Mouse (Mus musculus): ENCODE results near the gene G2e3. TPM values are rescaled to one million over a fixed set of nuclear protein-coding genes. Genes with fewer than 3 reads are reported as not detected.

G2e3 gene
- 46.2 and 46.7 TPM in 2 replicates for polyA plus RNA-seq (2015; fragmentation: Nextera tagmentation; extraction: Ambion mirVana)

DNA sequence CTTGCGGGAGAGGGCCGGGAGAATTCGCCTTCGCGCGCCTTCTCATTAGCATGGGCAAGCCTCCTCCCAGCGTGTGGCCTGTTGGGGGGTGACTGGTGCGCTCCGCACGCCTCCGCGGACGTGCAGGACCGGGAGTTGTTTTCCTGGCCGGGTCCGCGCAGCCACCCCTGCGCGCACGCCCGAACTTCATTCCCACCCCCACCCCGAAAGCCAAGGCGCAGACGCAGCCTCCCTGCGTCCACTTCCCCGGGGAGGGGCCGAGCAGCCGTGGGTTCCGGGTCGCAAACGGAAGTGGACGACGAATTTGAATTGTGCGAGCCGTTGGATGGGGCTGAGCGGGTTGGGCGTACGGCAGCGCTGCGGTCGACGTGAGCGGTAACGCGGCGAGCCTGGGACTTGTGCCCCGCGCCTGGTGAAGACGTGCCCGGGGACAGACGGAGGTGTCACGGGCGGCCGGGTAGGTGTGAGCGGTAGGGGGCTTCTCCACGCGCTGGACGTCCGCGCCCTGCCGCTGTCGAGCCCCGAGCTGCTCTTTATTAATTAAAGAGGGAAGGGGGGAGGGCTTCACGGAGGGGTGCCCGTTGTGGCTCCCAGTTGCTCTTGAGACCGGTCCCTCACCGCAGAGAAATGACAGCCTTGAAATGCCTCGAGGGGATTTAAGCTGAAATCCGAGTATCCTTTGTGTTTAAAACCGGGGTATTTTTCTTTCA, at the start of gene G2e3:
TSS of gene G2e3 (plus strand) at position 74 of the 710 bp plus-strand sequence.
- peak; percentile 97 for ATAC-seq
- H3K27me3 ChIP-seq = no peaks in the 10 kb centered on the region
- under 1% methylated on average over 70 of the region's 70 CpGs for WGBS

GRCm38 (mm10) chr12:51323604-51324003, 24.3 kb upstream of the G2e3 start:
- no peaks in the 10 kb centered on the region for H3K36me3 ChIP-seq (ENCODE audit: poor library complexity, severe bottlenecking)
- no peaks in the 10 kb centered on the region for H3K4me1 ChIP-seq
- no peak for ATAC-seq
- H3K27me3 ChIP-seq = no peaks in the 10 kb centered on the region
- no peaks in the 10 kb centered on the region for H3K9me3 ChIP-seq (replicated peaks)
- no peak overlapping the region for H3K9ac ChIP-seq
- no peak overlapping the region for H3K27ac ChIP-seq
- no peak overlapping the region for H3K4me2 ChIP-seq
- 96% methylated on average over 3 of the region's 3 CpGs for WGBS
- H3K4me3 ChIP-seq = no peak overlapping the region

More for the DNA sequence above, at the start of gene G2e3:
- H3K9me3 ChIP-seq (replicated peaks) = no peaks in the 10 kb centered on the region
- H3K4me3 ChIP-seq = peak within 1 kb of the TSS; percentile 85
- peak within 1 kb of the TSS; percentile 98 for H3K27ac ChIP-seq
- peak within 1 kb of the TSS; percentile 61 for H3K4me2 ChIP-seq
- peaks cover 23% of the 10 kb centered on the region for H3K4me1 ChIP-seq
- H3K36me3 ChIP-seq (ENCODE audit: poor library complexity, severe bottlenecking) = peaks cover 15% of the 10 kb centered on the region
- peak within 1 kb of the TSS; percentile 91 for H3K9ac ChIP-seq

DNA sequence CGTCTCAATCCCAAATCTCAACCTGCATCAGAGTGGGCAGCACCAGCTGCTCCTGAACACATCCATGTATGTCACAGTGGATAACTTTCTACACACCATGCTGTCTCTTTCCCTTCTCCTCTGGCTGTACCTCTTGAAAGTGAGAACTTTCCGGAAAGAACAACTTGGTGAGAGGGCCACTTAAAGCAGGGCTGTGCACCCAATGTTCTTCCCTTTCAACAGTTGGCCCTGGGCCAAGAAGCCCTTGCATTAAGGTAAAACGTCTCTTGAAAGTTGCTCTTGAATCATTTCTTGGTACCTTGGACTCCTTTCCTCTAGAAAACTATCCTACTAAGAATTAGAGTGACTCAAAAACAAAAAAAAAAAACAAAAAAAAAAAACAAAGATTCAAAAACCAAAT, 21.0 kb upstream of the G2e3 start:
- no peak overlapping the region for H3K9ac ChIP-seq
- no peak overlapping the region for H3K27ac ChIP-seq
- no peak overlapping the region for H3K4me3 ChIP-seq
- H3K27me3 ChIP-seq = no peaks in the 10 kb centered on the region
- ATAC-seq = no peak
- H3K36me3 ChIP-seq (ENCODE audit: poor library complexity, severe bottlenecking) = no peaks in the 10 kb centered on the region
- WGBS = 80% methylated on average over 3 of the region's 3 CpGs
- no peak overlapping the region for H3K4me2 ChIP-seq
- no peaks in the 10 kb centered on the region for H3K4me1 ChIP-seq
- no peaks in the 10 kb centered on the region for H3K9me3 ChIP-seq (replicated peaks)

DNA sequence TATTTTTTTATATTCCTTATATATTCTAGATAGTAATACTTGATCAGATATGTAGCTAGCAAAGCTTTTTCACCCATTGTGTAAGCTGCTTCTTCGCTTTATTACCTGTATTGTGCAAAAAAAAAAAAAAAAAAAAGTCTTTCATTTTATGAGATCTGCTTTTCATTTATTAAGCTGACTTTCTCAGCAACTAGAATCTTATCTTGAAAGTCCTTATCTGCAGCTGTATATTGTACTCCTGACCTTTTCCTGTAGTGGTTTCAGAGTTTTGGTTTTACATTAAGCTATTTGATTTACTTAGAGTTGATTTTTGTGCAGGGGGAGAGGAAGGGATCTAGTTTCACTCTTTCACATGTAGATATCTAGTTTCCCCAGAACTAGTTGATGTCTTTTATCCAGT, 10.8 kb upstream of the G2e3 start:
- WGBS = 100% methylated on average over 1 of the region's 1 CpGs
- no peak overlapping the region for H3K9ac ChIP-seq

GRCm38 (mm10) chr12:51346121-51346520, 1.7 kb upstream of the G2e3 start:
- H3K36me3 ChIP-seq (ENCODE audit: poor library complexity, severe bottlenecking) = no peaks in the 10 kb centered on the region
- no peak overlapping the region for H3K27ac ChIP-seq
- H3K9me3 ChIP-seq (replicated peaks) = no peaks in the 10 kb centered on the region
- no peaks in the 10 kb centered on the region for H3K27me3 ChIP-seq
- H3K4me1 ChIP-seq = peaks cover 23% of the 10 kb centered on the region
- no peak overlapping the region for H3K9ac ChIP-seq
- 32% methylated on average over 4 of the region's 4 CpGs for WGBS
- H3K4me3 ChIP-seq = no peak overlapping the region
- ATAC-seq = no peak
- H3K4me2 ChIP-seq = no peak overlapping the region

More for the DNA sequence above, 10.8 kb upstream of the G2e3 start:
- no peaks in the 10 kb centered on the region for H3K9me3 ChIP-seq (replicated peaks)
- no peaks in the 10 kb centered on the region for H3K27me3 ChIP-seq
- no peak for ATAC-seq
- no peaks in the 10 kb centered on the region for H3K4me1 ChIP-seq
- H3K36me3 ChIP-seq (ENCODE audit: poor library complexity, severe bottlenecking) = no peaks in the 10 kb centered on the region
- no peak overlapping the region for H3K4me3 ChIP-seq
- H3K27ac ChIP-seq = no peak overlapping the region
- no peak overlapping the region for H3K4me2 ChIP-seq

DNA sequence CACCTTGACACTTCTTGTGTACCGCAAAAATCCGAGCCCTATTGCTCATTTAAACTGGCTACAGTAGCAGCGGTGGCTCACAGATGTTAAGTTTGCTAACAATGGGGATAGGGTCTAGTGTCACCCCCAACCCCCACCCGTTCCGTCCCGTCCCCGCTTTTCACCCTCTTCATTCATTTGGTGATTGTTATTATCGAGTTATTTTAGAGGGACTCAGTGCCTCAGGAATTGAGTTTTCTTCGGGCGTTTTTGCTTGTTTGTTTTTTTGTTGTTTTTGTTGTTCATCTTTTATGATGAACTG, 787 bp downstream of the G2e3 start:
- no peaks in the 10 kb centered on the region for H3K9me3 ChIP-seq (replicated peaks)
- peaks cover 23% of the 10 kb centered on the region for H3K4me1 ChIP-seq
- H3K27ac ChIP-seq = peak overlapping the region; percentile 98
- under 1% methylated on average over 10 of the region's 10 CpGs for WGBS
- H3K27me3 ChIP-seq = no peaks in the 10 kb centered on the region
- H3K4me3 ChIP-seq = peak overlapping the region; percentile 85
- H3K4me2 ChIP-seq = peak overlapping the region; percentile 61
- H3K36me3 ChIP-seq (ENCODE audit: poor library complexity, severe bottlenecking) = peaks cover 20% of the 10 kb centered on the region
- H3K9ac ChIP-seq = peak overlapping the region; percentile 91
- peak; percentile 50 for ATAC-seq

GRCm38 (mm10) chr12:51355296-51355695, 7.4 kb downstream of the G2e3 start:
- no peak overlapping the region for H3K4me2 ChIP-seq
- H3K27me3 ChIP-seq = no peaks in the 10 kb centered on the region
- H3K4me3 ChIP-seq = no peak overlapping the region
- H3K36me3 ChIP-seq (ENCODE audit: poor library complexity, severe bottlenecking) = peaks cover 76% of the 10 kb centered on the region
- no peaks in the 10 kb centered on the region for H3K9me3 ChIP-seq (replicated peaks)
- no peak for ATAC-seq
- WGBS = 88% methylated on average over 8 of the region's 8 CpGs
- H3K9ac ChIP-seq = no peak overlapping the region
- H3K4me1 ChIP-seq = peaks cover 7% of the 10 kb centered on the region
- no peak overlapping the region for H3K27ac ChIP-seq

DNA sequence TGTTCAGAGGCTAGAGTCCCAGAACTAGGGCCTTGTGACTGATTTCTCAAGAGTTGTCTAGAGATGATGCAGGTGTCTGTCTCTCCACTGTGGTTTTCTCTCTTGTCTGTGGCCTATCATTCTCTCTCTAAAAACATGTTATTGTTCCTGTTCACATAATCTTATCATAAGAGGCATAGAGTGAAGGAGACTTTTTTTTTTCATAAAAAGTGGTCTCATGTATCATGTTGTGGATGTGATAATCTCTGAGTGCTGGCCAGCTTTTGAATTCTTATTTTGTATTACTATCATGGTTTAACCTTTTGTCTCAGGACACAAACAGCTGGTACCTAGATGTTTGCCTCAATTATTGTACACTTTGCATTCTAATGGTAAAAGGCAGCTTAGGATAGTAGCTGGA, 13.4 kb downstream of the G2e3 start:
- H3K27ac ChIP-seq = no peak overlapping the region
- no peak overlapping the region for H3K4me2 ChIP-seq
- H3K9me3 ChIP-seq (replicated peaks) = no peaks in the 10 kb centered on the region
- ATAC-seq = no peak
- H3K4me3 ChIP-seq = no peak overlapping the region
- H3K4me1 ChIP-seq = no peaks in the 10 kb centered on the region
- H3K9ac ChIP-seq = no peak overlapping the region
- peaks cover 82% of the 10 kb centered on the region for H3K36me3 ChIP-seq (ENCODE audit: poor library complexity, severe bottlenecking)
- H3K27me3 ChIP-seq = no peaks in the 10 kb centered on the region

DNA sequence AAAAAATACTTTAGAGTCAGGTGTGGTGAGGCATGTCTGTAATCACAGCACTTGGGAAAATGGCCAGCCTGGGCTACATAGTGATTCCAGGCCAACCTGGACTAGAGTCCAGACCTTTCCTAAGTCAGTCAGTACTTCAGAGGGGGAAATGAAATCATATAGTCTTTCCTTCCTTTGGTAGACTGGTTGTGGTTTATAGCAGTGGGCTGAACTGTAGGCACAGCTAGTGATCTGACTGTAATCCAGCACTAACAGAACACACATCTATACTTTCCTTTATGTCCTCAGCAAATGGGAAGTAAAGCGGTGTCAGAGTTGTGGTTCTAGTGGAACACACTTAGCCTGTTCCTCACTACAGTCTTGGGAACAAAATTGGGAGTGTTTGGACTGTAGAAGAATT, 15.0 kb downstream of the G2e3 start:
- no peaks in the 10 kb centered on the region for H3K9me3 ChIP-seq (replicated peaks)
- WGBS = 97% methylated on average over 1 of the region's 1 CpGs
- no peaks in the 10 kb centered on the region for H3K27me3 ChIP-seq
- H3K4me3 ChIP-seq = no peak overlapping the region
- H3K9ac ChIP-seq = no peak overlapping the region
- ATAC-seq = no peak
- H3K36me3 ChIP-seq (ENCODE audit: poor library complexity, severe bottlenecking) = peaks cover 78% of the 10 kb centered on the region
- H3K4me2 ChIP-seq = no peak overlapping the region
- no peaks in the 10 kb centered on the region for H3K4me1 ChIP-seq
- no peak overlapping the region for H3K27ac ChIP-seq

DNA sequence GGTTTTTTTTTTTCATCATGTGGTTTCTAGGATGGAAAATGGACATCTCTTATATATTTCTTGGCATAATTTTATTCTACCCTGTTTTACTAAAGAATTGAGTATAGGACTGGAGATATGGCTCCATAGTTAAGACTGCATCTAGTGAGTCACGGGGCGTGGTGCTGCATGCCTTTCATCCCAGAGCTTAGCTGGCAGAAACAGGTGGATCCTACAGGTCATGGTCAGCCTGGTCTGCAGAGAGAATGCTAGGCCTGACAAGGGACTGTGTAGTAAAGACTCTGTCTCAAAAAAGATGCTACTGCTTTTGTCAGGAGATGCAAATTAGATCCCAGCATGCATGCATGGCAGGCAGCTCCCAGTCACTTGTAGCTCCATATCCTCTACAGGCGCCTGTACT, 20.6 kb downstream of the G2e3 start:
- 99% methylated on average over 3 of the region's 3 CpGs for WGBS
- H3K9ac ChIP-seq = no peak overlapping the region
- no peaks in the 10 kb centered on the region for H3K4me1 ChIP-seq
- no peaks in the 10 kb centered on the region for H3K27me3 ChIP-seq
- ATAC-seq = no peak
- H3K27ac ChIP-seq = no peak overlapping the region
- H3K4me2 ChIP-seq = no peak overlapping the region
- peaks cover 70% of the 10 kb centered on the region for H3K36me3 ChIP-seq (ENCODE audit: poor library complexity, severe bottlenecking)
- no peaks in the 10 kb centered on the region for H3K9me3 ChIP-seq (replicated peaks)
- H3K4me3 ChIP-seq = no peak overlapping the region

DNA sequence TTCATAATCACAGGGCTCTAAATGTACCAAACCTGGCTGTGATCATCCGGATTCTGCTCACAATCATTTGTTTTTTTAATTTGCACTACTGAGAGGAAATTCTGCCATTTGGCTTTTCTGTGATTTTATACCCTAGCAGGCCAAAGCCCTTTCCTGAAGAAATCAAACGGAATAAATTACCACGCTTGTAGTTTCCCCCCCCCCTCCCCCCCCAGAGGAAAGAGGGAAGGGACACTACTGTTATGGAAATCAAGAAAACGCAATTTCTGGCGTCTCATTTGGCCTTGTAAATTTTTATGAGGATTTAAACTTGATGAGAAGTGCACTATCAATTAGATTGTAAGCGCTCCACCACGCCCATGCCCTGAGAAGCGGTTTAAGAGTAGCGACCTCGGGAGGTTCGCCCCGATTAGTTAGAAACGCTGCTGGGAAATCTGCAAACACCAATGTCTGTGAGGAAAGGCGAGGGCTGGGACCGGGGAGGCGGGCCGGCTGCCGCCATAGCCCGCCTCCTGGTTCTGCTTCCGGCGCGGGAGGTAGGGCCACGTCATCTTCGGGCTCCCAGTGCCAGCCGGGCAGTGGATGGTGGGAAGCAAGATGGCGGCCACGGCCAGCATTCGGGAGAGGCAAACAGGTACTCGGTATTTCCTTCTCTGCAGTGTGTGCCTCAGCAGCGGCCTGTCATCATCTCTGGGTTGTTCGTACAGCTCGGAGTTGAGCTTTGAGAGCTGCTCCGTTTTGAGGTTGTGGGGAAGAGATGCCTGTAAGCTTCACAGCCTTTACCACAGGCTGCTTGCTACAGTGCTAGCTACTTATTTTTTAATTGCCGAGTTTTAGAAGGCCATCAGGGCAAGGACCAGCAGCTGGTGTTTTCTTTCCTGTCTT, 29.4 kb downstream of the G2e3 start, which contains the start of gene Scfd1:
TSS of gene Scfd1 (plus strand) at position 508 of the 885 bp plus-strand sequence.
- no peaks in the 10 kb centered on the region for H3K9me3 ChIP-seq (replicated peaks)
- peaks cover 4% of the 10 kb centered on the region; the same call in 1 of the 2 replicates for H3K4me1 ChIP-seq

DNA sequence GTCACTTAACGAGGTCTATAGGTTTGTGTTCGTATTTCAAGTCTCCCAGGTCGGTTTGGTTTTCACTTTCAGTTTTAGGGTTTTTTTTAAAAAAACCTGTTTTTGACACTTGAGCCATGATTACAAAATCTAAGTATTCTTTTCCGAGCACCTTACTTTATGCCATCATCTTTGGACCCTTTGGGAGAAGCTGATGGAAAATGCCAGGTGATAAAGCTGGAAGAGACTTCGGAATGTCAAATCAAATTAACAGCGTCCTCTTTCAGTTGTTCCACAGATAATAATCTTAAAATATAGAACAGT, 30.0 kb downstream of the G2e3 start:
- peaks cover 19% of the 10 kb centered on the region for H3K36me3 ChIP-seq (ENCODE audit: poor library complexity, severe bottlenecking)
- WGBS = 21% methylated on average over 6 of the region's 6 CpGs
- H3K9ac ChIP-seq = peak overlapping the region; percentile 80
- H3K4me2 ChIP-seq = peak overlapping the region; percentile 68
- H3K4me3 ChIP-seq = peak overlapping the region; percentile 69
- peaks cover 4% of the 10 kb centered on the region; the same call in 1 of the 2 replicates for H3K4me1 ChIP-seq
- ATAC-seq = no peak
- no peaks in the 10 kb centered on the region for H3K9me3 ChIP-seq (replicated peaks)
- H3K27ac ChIP-seq = peak overlapping the region; percentile 77; the same call in 1 of the 2 replicates
- no peaks in the 10 kb centered on the region for H3K27me3 ChIP-seq

More for the DNA sequence above, 29.4 kb downstream of the G2e3 start, which contains the start of gene Scfd1:
- no peaks in the 10 kb centered on the region for H3K27me3 ChIP-seq
- under 1% methylated on average over 33 of the region's 34 CpGs for WGBS
- peaks cover 25% of the 10 kb centered on the region for H3K36me3 ChIP-seq (ENCODE audit: poor library complexity, severe bottlenecking)
- H3K4me3 ChIP-seq = peak within 1 kb of the TSS; percentile 69
- peak; percentile 100 for ATAC-seq
- H3K9ac ChIP-seq = peak within 1 kb of the TSS; percentile 80
- H3K27ac ChIP-seq = peak within 1 kb of the TSS; percentile 77
- H3K4me2 ChIP-seq = peak within 1 kb of the TSS; percentile 68
